Mouse (Mus musculus) midbrain, postnatal 0 days (tissue): ENCODE measurements around the gene Rgcc. TPM values are rescaled to one million over a fixed set of nuclear protein-coding genes. Genes with fewer than 3 reads are reported as not detected.

Experiments used
- ATAC-seq: fragments of 200-750 bp; cut with Nextera tagmentation; 2 replicates; pipeline ENCODE4 v1.8.0; 2017; ENCODE audit warnings: moderate number of reproducible peaks, mild to moderate bottlenecking, moderate TSS enrichment, moderate library complexity; ENCODE audit not compliant: low FRiP score
- DNase-seq: peaks from one replicate; pipeline ENCODE4 v3.0.0-alpha.2; 2015; ENCODE audit warnings: low spot score
- H3K27ac ChIP-seq: fragments of 300-500 bp; sonication (generic); 2 replicates; pipeline ENCODE4 v1.5.1; 2014; ENCODE audit warnings: low read depth, mild to moderate bottlenecking, low read length, mixed read lengths
- H3K27me3 ChIP-seq: fragments of 300-500 bp; sonication (generic); 2 replicates; pipeline ENCODE4 v1.6.1; 2014; ENCODE audit warnings: low read length, control low read depth, mixed read lengths; ENCODE audit not compliant: insufficient read depth
- H3K36me3 ChIP-seq: fragments of 300-500 bp; sonication (generic); 2 replicates; pipeline ENCODE4 v1.6.1; 2014; ENCODE audit warnings: low read length, control low read depth, mixed read lengths; ENCODE audit not compliant: insufficient read depth
- H3K4me1 ChIP-seq: fragments of 300-500 bp; sonication (generic); 2 replicates; pipeline ENCODE4 v1.6.1; 2014; ENCODE audit warnings: mild to moderate bottlenecking, control low read depth, antibody characterized with exemption, low read length, mixed read lengths; ENCODE audit not compliant: insufficient read depth
- H3K4me2 ChIP-seq: fragments of 300-500 bp; sonication (generic); 2 replicates; pipeline ENCODE4 v1.6.1; 2014; ENCODE audit warnings: low read depth, mild to moderate bottlenecking, low read length, mixed read lengths; ENCODE audit not compliant: poor library complexity, severe bottlenecking
- H3K4me3 ChIP-seq: fragments of 300-500 bp; sonication (generic); 2 replicates; pipeline ENCODE4 v1.5.1; 2014; ENCODE audit warnings: low read depth, mild to moderate bottlenecking, low read length, moderate library complexity
- H3K9ac ChIP-seq: fragments of 300-500 bp; sonication (generic); replicated peaks from 2 replicates; pipeline ENCODE4 v1.6.1; 2014; ENCODE audit warnings: mild to moderate bottlenecking, low read length, moderate library complexity, mixed read lengths; ENCODE audit not compliant: poor library complexity, severe bottlenecking
- H3K9me3 ChIP-seq: fragments of 300-500 bp; sonication (generic); 2 replicates; pipeline ENCODE4 v1.6.1; 2016; ENCODE audit warnings: low read length, control low read depth
- CTCF ChIP-seq: IDR thresholded peaks from 2 replicates; pipeline ENCODE4 v1.5.1; 2016; ENCODE audit warnings: antibody characterized with exemption, mild to moderate bottlenecking
- WGBS: fragments of 180-500 bp; shearing (Covaris S2); extraction: QIAGEN DNeasy Blood & Tissue Kit; methylation state at CpG from one replicate; pipeline ENCODE4 v1.1.7; 2014; 5-methylcytosine and 5-hydroxymethylcytosine counted together
- polyA plus RNA-seq: library from polyadenylated mRNA; unstranded; fragments of >200 nt; fragmentation: Nextera tagmentation; extraction: Ambion mirVana; gene quantifications from 2 replicates; pipeline ENCODE4 v1.2.1, GENCODE M21; 2015
- total RNA-seq: library from RNA; depleted of rRNA; stranded (reverse); fragments of >200 nt; gene quantifications from 2 replicates; pipeline ENCODE4 v1.2.3, GENCODE M21; 2014

Rgcc gene
- total and polyA plus RNA-seq, 2 experiments from 2014 or later: 29.9 to 64.3 TPM

DNA sequence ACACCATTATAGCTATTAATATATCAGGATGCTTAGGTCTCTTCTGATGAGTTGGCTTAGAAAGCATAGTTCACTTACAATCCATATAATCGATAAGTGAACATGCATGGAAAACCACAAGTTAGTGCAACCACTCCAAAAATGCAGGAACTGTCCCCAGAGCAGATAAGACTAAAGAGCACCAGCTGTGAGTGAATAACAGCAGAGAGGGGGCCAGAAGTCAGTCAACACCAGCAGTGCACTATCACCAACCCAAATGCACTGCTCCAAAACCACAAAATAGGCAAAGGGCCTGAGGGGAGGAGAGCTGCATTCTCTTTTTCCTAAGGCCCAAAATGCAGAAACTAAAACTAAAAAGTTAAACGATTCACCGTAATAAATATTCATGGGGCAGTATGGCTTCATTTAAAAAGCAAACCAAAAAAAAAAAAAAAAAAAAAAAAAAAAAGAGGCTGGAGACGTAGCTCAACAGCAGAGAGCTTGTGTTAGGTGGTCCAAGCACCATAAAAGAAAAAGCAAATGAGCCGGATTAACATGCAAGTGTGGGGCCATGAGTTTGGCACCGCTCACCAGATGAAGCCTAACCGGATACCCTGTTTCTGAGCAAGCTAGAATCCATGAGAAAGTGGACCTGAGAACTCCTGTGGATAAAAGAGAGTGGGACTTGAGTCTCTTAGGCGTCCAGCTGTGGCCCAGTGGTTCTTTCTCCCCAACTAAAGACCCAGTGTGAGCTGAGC is 12.2 kb upstream of the Rgcc start:
- Histone ChIP-seq H3K4me3 (no peak overlapping the region), H3K4me2 (no peak overlapping the region), H3K9me3 (no peaks in the 10 kb centered on the region), H3K9ac (no peak overlapping the region), H3K4me1 (no peaks in the 10 kb centered on the region), H3K36me3 (no peaks in the 10 kb centered on the region), H3K27me3 (no peaks in the 10 kb centered on the region), H3K27ac (0 out of 2 replicates have a peak overlapping the region, but pooled peaks have one; percentile 40)
- TF ChIP-seq CTCF: no peak
- DNase-seq (peak; percentile 49), ATAC-seq (peak; percentile 63; the same call in 1 of the 2 replicates)
- 59% methylated on average over 8 of the region's 8 CpGs for WGBS

DNA sequence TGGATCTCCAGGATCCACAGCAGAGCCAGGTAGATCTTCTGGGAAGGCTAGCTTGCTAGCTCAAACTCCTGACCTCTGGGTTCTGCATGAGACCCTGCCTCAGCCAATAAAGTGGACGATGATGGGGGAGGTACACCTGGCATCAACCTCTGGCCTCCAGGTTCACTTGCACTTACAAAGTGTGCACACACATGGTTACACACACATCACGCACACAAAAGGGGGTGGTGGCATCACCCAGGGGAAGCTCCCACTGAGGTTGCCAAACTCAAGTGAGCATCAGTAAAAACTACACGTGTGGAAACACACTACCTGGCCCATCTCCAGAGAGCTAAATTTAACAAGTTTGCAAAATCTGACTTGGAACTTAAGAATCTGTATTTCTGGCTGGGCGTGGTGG is 11.3 kb upstream of the Rgcc start:
- H3K27ac ChIP-seq: no peak overlapping the region
- H3K27me3 ChIP-seq: no peaks in the 10 kb centered on the region
- H3K9me3 ChIP-seq: no peaks in the 10 kb centered on the region
- no peaks in the 10 kb centered on the region for H3K36me3 ChIP-seq
- ATAC-seq (no peak), DNase-seq (no peak)
- no peak for TF ChIP-seq CTCF
- H3K4me3 ChIP-seq: no peak overlapping the region
- no peaks in the 10 kb centered on the region for H3K4me1 ChIP-seq
- 83% methylated on average over 4 of the region's 4 CpGs for WGBS
- H3K9ac ChIP-seq: no peak overlapping the region
- H3K4me2 ChIP-seq: no peak overlapping the region

- Histone ChIP-seq H3K27ac (no peak overlapping the region), H3K27me3 (no peaks in the 10 kb centered on the region), H3K9ac (no peak overlapping the region), H3K36me3 (no peaks in the 10 kb centered on the region), H3K4me2 (no peak overlapping the region), H3K4me3 (no peak overlapping the region), H3K4me1 (no peaks in the 10 kb centered on the region), H3K9me3 (no peaks in the 10 kb centered on the region)
- no peak for TF ChIP-seq CTCF
- 71% methylated on average over 4 of the region's 4 CpGs for WGBS
- ATAC-seq: no peak
- no peak for DNase-seq
These were observed 10.5 kb upstream of the Rgcc start for GRCm38 (mm10) chr14:79311918-79312454.

DNA sequence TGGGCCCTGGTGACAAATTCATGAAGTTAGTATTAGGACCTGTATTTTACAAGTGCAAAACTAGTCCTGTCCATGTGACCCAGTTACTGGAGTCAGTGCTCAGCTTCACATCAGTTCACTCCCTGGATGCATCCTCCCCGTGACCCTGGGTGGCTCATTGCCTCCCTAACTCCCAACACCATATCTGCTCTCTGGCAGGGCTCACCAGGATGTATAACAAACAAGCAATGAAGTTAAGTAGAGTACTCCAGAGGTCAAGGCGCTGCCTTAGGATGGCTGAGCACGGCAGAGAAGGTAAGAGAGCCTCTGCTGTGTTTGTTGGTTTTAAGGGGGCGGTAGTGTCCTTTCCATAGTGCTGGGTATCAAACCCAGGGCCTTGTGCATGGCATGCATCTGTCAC is 7.7 kb upstream of the Rgcc start:
- Histone ChIP-seq H3K36me3 (no peaks in the 10 kb centered on the region), H3K27ac (no peak overlapping the region), H3K4me1 (no peaks in the 10 kb centered on the region), H3K9ac (no peak overlapping the region), H3K4me3 (no peak overlapping the region), H3K27me3 (no peaks in the 10 kb centered on the region), H3K9me3 (no peaks in the 10 kb centered on the region), H3K4me2 (no peak overlapping the region)
- DNase-seq (no peak), ATAC-seq (no peak)
- 68% methylated on average over 4 of the region's 4 CpGs for WGBS
- TF ChIP-seq CTCF: no peak

- no peak overlapping the region for H3K27ac ChIP-seq
These were observed 6.9 kb upstream of the Rgcc start for GRCm38 (mm10) chr14:79308364-79308763.

DNA sequence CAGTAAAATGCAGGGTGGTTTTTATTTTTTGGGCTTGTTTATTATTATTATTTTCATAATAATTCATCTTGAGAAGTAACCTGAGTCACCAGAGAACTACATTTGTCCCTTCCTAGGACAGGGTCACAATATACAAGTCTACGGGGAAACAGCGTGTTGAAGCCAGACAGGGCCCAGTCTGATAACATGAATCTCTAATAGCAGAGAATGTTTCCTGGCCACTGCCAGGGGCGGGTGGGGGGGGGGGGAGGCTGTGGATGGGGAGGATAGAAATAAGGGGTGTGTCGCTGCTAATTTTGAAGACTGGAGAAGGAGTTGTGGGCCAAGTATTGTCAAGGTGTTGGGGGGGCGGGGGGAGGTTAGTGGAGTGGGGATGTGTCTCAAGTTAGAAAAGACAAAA is 6.5 kb upstream of the Rgcc start:
- no peak for TF ChIP-seq CTCF
- 51% methylated on average over 5 of the region's 5 CpGs for WGBS

More at GRCm38 (mm10) chr14:79308364-79308763, 6.9 kb upstream of the Rgcc start:
- Histone ChIP-seq H3K9ac (no peak overlapping the region), H3K36me3 (no peaks in the 10 kb centered on the region), H3K9me3 (no peaks in the 10 kb centered on the region), H3K4me2 (no peak overlapping the region), H3K27me3 (no peaks in the 10 kb centered on the region), H3K4me1 (no peaks in the 10 kb centered on the region), H3K4me3 (no peak overlapping the region)
- no peak for TF ChIP-seq CTCF
- no peak for ATAC-seq
- 12% methylated on average over 4 of the region's 4 CpGs for WGBS
- no peak for DNase-seq

More for the DNA sequence above, 6.5 kb upstream of the Rgcc start:
- DNase-seq: no peak
- Histone ChIP-seq H3K9ac (no peak overlapping the region), H3K27me3 (no peaks in the 10 kb centered on the region), H3K36me3 (no peaks in the 10 kb centered on the region), H3K4me3 (no peak overlapping the region), H3K4me2 (no peak overlapping the region), H3K4me1 (no peaks in the 10 kb centered on the region), H3K9me3 (no peaks in the 10 kb centered on the region), H3K27ac (no peak overlapping the region)
- ATAC-seq: no peak
